Comparison of ENCODE assay signal across 1 mouse cellular context in the genomic region with DNA sequence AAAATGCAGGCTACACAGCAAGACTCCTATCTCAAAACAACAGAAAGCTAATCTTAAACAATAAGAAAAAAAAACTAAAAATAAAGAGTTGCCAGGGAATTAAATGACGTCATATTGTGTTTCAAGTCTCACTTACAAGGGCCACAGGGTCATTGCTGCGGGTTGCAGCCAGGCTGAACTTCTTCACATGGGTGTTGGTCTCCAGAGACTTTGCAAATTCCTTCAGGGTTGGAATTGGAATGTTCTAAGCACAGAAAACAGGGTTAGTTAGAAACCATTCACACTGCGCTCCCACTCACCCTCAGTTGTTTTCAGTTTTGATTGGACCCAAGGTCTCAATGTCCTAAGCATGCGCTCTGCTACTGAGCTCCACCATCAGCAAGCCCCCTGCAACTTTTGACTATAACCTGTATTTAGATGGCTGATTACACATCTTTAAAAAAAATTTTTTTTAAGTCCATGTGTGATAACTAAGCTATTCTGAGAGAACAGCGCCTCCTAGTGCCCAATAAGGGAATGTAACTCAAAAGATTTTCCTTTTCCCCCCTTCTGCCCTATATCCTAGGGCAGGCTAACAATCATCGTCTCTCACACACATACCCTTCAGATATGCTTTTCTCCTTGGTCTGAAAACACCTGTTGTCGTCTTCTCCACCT.
TF ChIP-seq lines count a peak whose summit lies in the region.

No protein-coding gene starts in this region.

TF ChIP-seq in CH12.LX, 34 proteins besides CTCF, POLR2A, EP300 and RAD21 (continued from another document):
- peak; percentile 92 for TF ChIP-seq SMC3 (IDR thresholded peaks at IDR 0.05; ENCODE audit: low read depth, low read length)
